Mouse (Mus musculus) kidney, postnatal 0 days (tissue): ENCODE data around the gene Tead4. TPM values are rescaled to one million over a fixed set of nuclear protein-coding genes. Genes with fewer than 3 reads are reported as not detected.

Experiments
- ATAC-seq: fragments of 200-750 bp; cut with Nextera tagmentation; replicated peaks from 2 replicates; pipeline ENCODE4 v1.8.0; 2017; ENCODE audit warnings: low read depth, moderate number of reproducible peaks, moderate TSS enrichment, moderate library complexity; ENCODE audit not compliant: low FRiP score
- DNase-seq: peaks from one replicate; pipeline ENCODE4 v3.0.0-alpha.2; 2016; ENCODE audit warnings: low spot score
- H3K27ac ChIP-seq: fragments of 300-500 bp; sonication (generic); 2 replicates; pipeline ENCODE4 v1.5.1; 2014; ENCODE audit warnings: mild to moderate bottlenecking
- H3K27me3 ChIP-seq: fragments of 300-500 bp; sonication (generic); 2 replicates; pipeline ENCODE4 v1.6.1; 2014; ENCODE audit warnings: low read length, mixed read lengths; ENCODE audit not compliant: insufficient read depth
- H3K36me3 ChIP-seq: fragments of 300-500 bp; sonication (generic); 2 replicates; pipeline ENCODE4 v1.6.1; 2014; ENCODE audit warnings: low read length, mixed read lengths; ENCODE audit not compliant: insufficient read depth
- H3K4me1 ChIP-seq: fragments of 300-500 bp; sonication (generic); replicated peaks from 2 replicates; pipeline ENCODE4 v1.6.1; 2014; ENCODE audit warnings: antibody characterized with exemption, low read length, mixed read lengths; ENCODE audit not compliant: insufficient read depth
- H3K4me2 ChIP-seq: fragments of 300-500 bp; sonication (generic); 2 replicates; pipeline ENCODE4 v1.6.1; 2014; ENCODE audit warnings: mild to moderate bottlenecking, low read length, moderate library complexity, mixed read lengths
- H3K4me3 ChIP-seq: fragments of 300-500 bp; sonication (generic); replicated peaks from 2 replicates; pipeline ENCODE4 v1.5.1; 2014; ENCODE audit warnings: low read depth, low read length
- H3K9ac ChIP-seq: fragments of 300-500 bp; sonication (generic); 2 replicates; pipeline ENCODE4 v1.6.1; 2014; ENCODE audit warnings: low read depth, low read length
- H3K9me3 ChIP-seq: fragments of 300-500 bp; sonication (generic); replicated peaks from 2 replicates; pipeline ENCODE4 v1.6.1; 2016; ENCODE audit warnings: low read length, inconsistent platforms, mixed read lengths
- CTCF ChIP-seq: IDR thresholded peaks from 2 replicates; pipeline ENCODE4 v1.5.1; 2016; ENCODE audit warnings: antibody characterized with exemption, low read depth, mild to moderate bottlenecking, moderate library complexity
- WGBS: fragments of 180-500 bp; shearing (Covaris S2); extraction: QIAGEN DNeasy Blood & Tissue Kit; methylation state at CpG from one replicate; pipeline ENCODE4 v1.1.7; 2014; 5-methylcytosine and 5-hydroxymethylcytosine counted together
- polyA plus RNA-seq: library from polyadenylated mRNA; unstranded; fragments of >200 nt; fragmentation: Nextera tagmentation; extraction: Ambion mirVana; gene quantifications from 2 replicates; pipeline ENCODE4 v1.2.1, GENCODE M21; 2015

Tead4 gene
- polyA plus RNA-seq, 1 experiment from 2014 or later = 2.3 TPM

GRCm38 (mm10) chr6:128273507-128273906 is 27.1 kb downstream of the Tead4 start:
- DNase-seq (no peak), ATAC-seq (no peak)
- H3K36me3 ChIP-seq = no peaks in the 10 kb centered on the region
- H3K4me2 ChIP-seq = no peak overlapping the region
- WGBS = 82% methylated on average over 1 of the region's 1 CpGs
- no peaks in the 10 kb centered on the region for H3K9me3 ChIP-seq
- no peaks in the 10 kb centered on the region for H3K27me3 ChIP-seq
- no peaks in the 10 kb centered on the region for H3K4me1 ChIP-seq
- TF ChIP-seq CTCF = no peak
- H3K27ac ChIP-seq = no peak overlapping the region
- H3K9ac ChIP-seq = no peak overlapping the region
- no peak overlapping the region for H3K4me3 ChIP-seq

DNA sequence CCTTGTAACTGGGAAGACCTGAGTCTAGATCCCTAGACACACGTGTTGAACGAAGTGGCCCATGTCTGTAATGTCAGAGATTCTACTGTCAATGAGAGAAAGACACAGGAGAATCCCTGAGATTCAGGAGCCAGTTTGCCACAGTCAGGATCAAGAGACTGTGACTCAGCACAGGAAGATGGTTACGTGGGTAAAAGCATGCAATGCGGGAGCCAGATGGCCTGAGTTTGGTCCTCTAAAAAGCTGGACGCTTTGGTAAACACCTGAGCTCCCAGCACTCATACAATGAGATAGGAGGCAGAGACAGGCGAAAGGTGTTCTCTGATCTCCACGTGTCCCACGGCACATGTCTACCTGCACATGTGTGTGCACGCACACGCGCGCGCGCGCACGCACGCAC is 27.9 kb downstream of the Tead4 start:
- Histone ChIP-seq H3K27ac (no peak overlapping the region), H3K4me1 (no peaks in the 10 kb centered on the region), H3K9ac (no peak overlapping the region), H3K27me3 (no peaks in the 10 kb centered on the region), H3K4me2 (no peak overlapping the region), H3K9me3 (no peaks in the 10 kb centered on the region), H3K36me3 (no peaks in the 10 kb centered on the region), H3K4me3 (no peak overlapping the region)
- DNase-seq = no peak
- TF ChIP-seq CTCF = no peak
- 96% methylated on average over 17 of the region's 17 CpGs for WGBS
- ATAC-seq = no peak

GRCm38 (mm10) chr6:128269850-128270249 is 30.8 kb downstream of the Tead4 start:
- no peak for ATAC-seq
- 69% methylated on average over 4 of the region's 4 CpGs for WGBS

GRCm38 (mm10) chr6:128264870-128265526 is 35.6 kb downstream of the Tead4 start:
- WGBS = 73% methylated on average over 8 of the region's 8 CpGs

More at GRCm38 (mm10) chr6:128269850-128270249, 30.8 kb downstream of the Tead4 start:
- no peak for DNase-seq
- Histone ChIP-seq H3K27ac (no peak overlapping the region), H3K9ac (no peak overlapping the region), H3K4me3 (no peak overlapping the region), H3K4me1 (no peaks in the 10 kb centered on the region), H3K27me3 (no peaks in the 10 kb centered on the region), H3K9me3 (no peaks in the 10 kb centered on the region), H3K36me3 (no peaks in the 10 kb centered on the region), H3K4me2 (no peak overlapping the region)
- no peak for TF ChIP-seq CTCF

GRCm38 (mm10) chr6:128261486-128261885 is 39.1 kb downstream of the Tead4 start:
- Histone ChIP-seq H3K27ac (no peak overlapping the region), H3K4me2 (no peak overlapping the region), H3K4me1 (no peaks in the 10 kb centered on the region), H3K36me3 (no peaks in the 10 kb centered on the region), H3K9ac (no peak overlapping the region), H3K27me3 (no peaks in the 10 kb centered on the region), H3K9me3 (no peaks in the 10 kb centered on the region), H3K4me3 (no peak overlapping the region)
- no peak for DNase-seq
- no peak for TF ChIP-seq CTCF
- ATAC-seq = no peak
- WGBS = 64% methylated on average over 1 of the region's 1 CpGs

More at GRCm38 (mm10) chr6:128264870-128265526, 35.6 kb downstream of the Tead4 start:
- Histone ChIP-seq H3K9ac (no peak overlapping the region), H3K27me3 (no peaks in the 10 kb centered on the region), H3K4me3 (no peak overlapping the region), H3K4me2 (no peak overlapping the region), H3K9me3 (no peaks in the 10 kb centered on the region), H3K27ac (no peak overlapping the region), H3K36me3 (no peaks in the 10 kb centered on the region), H3K4me1 (no peaks in the 10 kb centered on the region)
- TF ChIP-seq CTCF = no peak
- ATAC-seq (no peak), DNase-seq (no peak)

- Histone ChIP-seq H3K36me3 (no peaks in the 10 kb centered on the region), H3K27ac (no peak overlapping the region)
- no peak for DNase-seq
Observed at GRCm38 (mm10) chr6:128259252-128259651, 41.4 kb downstream of the Tead4 start.

GRCm38 (mm10) chr6:128255941-128256340 is 44.7 kb downstream of the Tead4 start:
- Histone ChIP-seq H3K4me1 (no peaks in the 10 kb centered on the region), H3K4me2 (no peak overlapping the region), H3K36me3 (no peaks in the 10 kb centered on the region), H3K27me3 (no peaks in the 10 kb centered on the region), H3K27ac (no peak overlapping the region), H3K9ac (no peak overlapping the region), H3K9me3 (no peaks in the 10 kb centered on the region), H3K4me3 (no peak overlapping the region)
- no peak for TF ChIP-seq CTCF
- 72% methylated on average over 2 of the region's 2 CpGs for WGBS
- ATAC-seq = no peak
- DNase-seq = no peak

More at GRCm38 (mm10) chr6:128259252-128259651, 41.4 kb downstream of the Tead4 start:
- 94% methylated on average over 3 of the region's 3 CpGs for WGBS
- no peak for TF ChIP-seq CTCF
- H3K4me2 ChIP-seq = no peak overlapping the region
- no peak for ATAC-seq
- no peak overlapping the region for H3K4me3 ChIP-seq
- no peaks in the 10 kb centered on the region for H3K9me3 ChIP-seq
- no peaks in the 10 kb centered on the region for H3K27me3 ChIP-seq
- no peaks in the 10 kb centered on the region for H3K4me1 ChIP-seq
- H3K9ac ChIP-seq = no peak overlapping the region
